Mouse (Mus musculus): ENCODE measurements around the gene Zar1l. TPM values are rescaled to one million over a fixed set of nuclear protein-coding genes. Genes with fewer than 3 reads are reported as not detected.

Zar1l gene
- polyA plus RNA-seq, 1 experiment from 2014 or later: not detected

DNA sequence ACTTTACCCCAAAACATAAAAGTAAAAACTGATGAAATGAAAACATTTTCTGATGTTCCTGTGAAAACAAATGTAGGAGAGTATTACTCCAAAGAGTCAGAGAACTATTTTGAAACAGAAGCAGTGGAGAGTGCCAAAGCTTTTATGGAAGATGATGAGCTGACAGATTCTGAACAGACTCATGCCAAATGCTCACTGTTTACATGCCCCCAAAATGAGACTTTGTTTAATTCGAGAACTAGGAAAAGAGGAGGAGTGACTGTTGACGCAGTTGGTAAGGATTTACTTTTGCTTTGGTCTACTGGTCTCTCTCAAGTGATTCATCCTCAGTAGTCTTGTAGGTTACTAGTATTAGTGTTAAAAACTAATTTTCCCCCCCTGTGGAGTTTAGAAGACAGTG lies 25.2 kb upstream of the Zar1l start:
- H3K4me3 ChIP-seq (ENCODE audit: low read depth, low read length): no peak overlapping the region
- H3K4me2 ChIP-seq (ENCODE audit: low read depth, low read length): no peak overlapping the region
- WGBS (ENCODE audit: insufficient replicate concordance): 88% methylated on average over 2 of the region's 2 CpGs
- H3K27ac ChIP-seq (ENCODE audit: low read length): no peak overlapping the region
- no peaks in the 10 kb centered on the region for H3K27me3 ChIP-seq (ENCODE audit: control insufficient read depth, insufficient read depth, low read depth, low read length)
- H3K4me1 ChIP-seq (ENCODE audit: control insufficient read depth, low read depth, low read length): no peaks in the 10 kb centered on the region
- H3K36me3 ChIP-seq (ENCODE audit: control insufficient read depth, insufficient read depth): peaks cover 17% of the 10 kb centered on the region
- ATAC-seq (ENCODE audit: low read depth): no peak
- peaks cover 2% of the 10 kb centered on the region; the same call in 1 of the 2 replicates for H3K9me3 ChIP-seq (replicated peaks; ENCODE audit: control insufficient read depth, low read length)
- no peak overlapping the region for H3K9ac ChIP-seq (ENCODE audit: low read depth, low read length)

GRCm38 (mm10) chr5:150541302-150541701 lies 23.3 kb upstream of the Zar1l start:
- Histone ChIP-seq H3K4me2 (ENCODE audit: low read depth, low read length) (no peak overlapping the region), H3K9me3 (replicated peaks; ENCODE audit: control insufficient read depth, low read length) (peaks cover 2% of the 10 kb centered on the region; the same call in 1 of the 2 replicates), H3K36me3 (ENCODE audit: control insufficient read depth, insufficient read depth) (peaks cover 27% of the 10 kb centered on the region), H3K27ac (ENCODE audit: low read length) (no peak overlapping the region), H3K9ac (ENCODE audit: low read depth, low read length) (no peak overlapping the region), H3K27me3 (ENCODE audit: control insufficient read depth, insufficient read depth, low read depth, low read length) (no peaks in the 10 kb centered on the region), H3K4me3 (ENCODE audit: low read depth, low read length) (no peak overlapping the region), H3K4me1 (ENCODE audit: control insufficient read depth, low read depth, low read length) (no peaks in the 10 kb centered on the region)
- 94% methylated on average over 1 of the region's 1 CpGs for WGBS (ENCODE audit: insufficient replicate concordance)
- ATAC-seq (ENCODE audit: low read depth): no peak

DNA sequence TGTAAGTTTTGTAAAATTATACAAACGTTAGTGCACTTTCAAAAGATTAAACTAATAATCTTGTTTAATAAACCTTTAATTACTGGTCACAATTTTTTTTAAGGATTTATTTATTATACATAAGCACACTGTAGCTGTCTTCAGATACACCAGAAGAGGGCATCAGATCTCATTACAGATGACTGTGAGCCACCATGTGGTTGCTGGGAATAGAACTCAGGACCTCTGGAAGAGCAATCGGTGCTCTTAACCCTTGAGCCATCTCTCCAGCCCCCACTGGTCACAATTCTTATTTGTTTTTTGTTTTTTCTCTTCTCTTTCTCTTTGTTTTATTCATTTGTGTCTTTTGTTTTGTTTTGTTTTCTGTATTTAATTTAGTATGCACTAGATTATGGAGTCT lies 7.3 kb upstream of the Zar1l start:
- H3K9me3 ChIP-seq (replicated peaks; ENCODE audit: control insufficient read depth, low read length): no peaks in the 10 kb centered on the region
- no peak overlapping the region for H3K4me3 ChIP-seq (ENCODE audit: low read depth, low read length)
- no peak overlapping the region for H3K9ac ChIP-seq (ENCODE audit: low read depth, low read length)
- peaks cover 3% of the 10 kb centered on the region for H3K36me3 ChIP-seq (ENCODE audit: control insufficient read depth, insufficient read depth)
- no peak for ATAC-seq (ENCODE audit: low read depth)
- peaks cover 19% of the 10 kb centered on the region for H3K4me1 ChIP-seq (ENCODE audit: control insufficient read depth, low read depth, low read length)
- no peak overlapping the region for H3K27ac ChIP-seq (ENCODE audit: low read length)
- WGBS (ENCODE audit: insufficient replicate concordance): 75% methylated on average over 2 of the region's 2 CpGs
- no peaks in the 10 kb centered on the region for H3K27me3 ChIP-seq (ENCODE audit: control insufficient read depth, insufficient read depth, low read depth, low read length)
- no peak overlapping the region for H3K4me2 ChIP-seq (ENCODE audit: low read depth, low read length)

GRCm38 (mm10) chr5:150522867-150523234 lies 4.9 kb upstream of the Zar1l start:
- H3K4me1 ChIP-seq (ENCODE audit: control insufficient read depth, low read depth, low read length): peaks cover 15% of the 10 kb centered on the region
- peak overlapping the region; percentile 88 for H3K4me3 ChIP-seq (ENCODE audit: low read depth, low read length)
- peak overlapping the region; percentile 79 for H3K27ac ChIP-seq (ENCODE audit: low read length)
- H3K27me3 ChIP-seq (ENCODE audit: control insufficient read depth, insufficient read depth, low read depth, low read length): no peaks in the 10 kb centered on the region
- peak overlapping the region; percentile 95 for H3K9ac ChIP-seq (ENCODE audit: low read depth, low read length)
- H3K9me3 ChIP-seq (replicated peaks; ENCODE audit: control insufficient read depth, low read length): no peaks in the 10 kb centered on the region
- H3K36me3 ChIP-seq (ENCODE audit: control insufficient read depth, insufficient read depth): 0 out of 2 replicates have a peak, but pooled peaks cover 3% of the 10 kb centered on the region
- H3K4me2 ChIP-seq (ENCODE audit: low read depth, low read length): peak overlapping the region; percentile 79
- 4% methylated on average over 11 of the region's 11 CpGs for WGBS (ENCODE audit: insufficient replicate concordance)
- peak; percentile 54 for ATAC-seq (ENCODE audit: low read depth)

- peak within 1 kb of the TSS; percentile 79 for H3K4me2 ChIP-seq (ENCODE audit: low read depth, low read length)
- no peaks in the 10 kb centered on the region for H3K27me3 ChIP-seq (ENCODE audit: control insufficient read depth, insufficient read depth, low read depth, low read length)
- H3K27ac ChIP-seq (ENCODE audit: low read length): peak within 1 kb of the TSS; percentile 79
- peak within 1 kb of the TSS; percentile 95 for H3K9ac ChIP-seq (ENCODE audit: low read depth, low read length)
- 4% methylated on average over 63 of the region's 63 CpGs for WGBS (ENCODE audit: insufficient replicate concordance)
- peak within 1 kb of the TSS; percentile 88 for H3K4me3 ChIP-seq (ENCODE audit: low read depth, low read length)
- ATAC-seq (ENCODE audit: low read depth): peak; percentile 95
- peaks cover 15% of the 10 kb centered on the region for H3K4me1 ChIP-seq (ENCODE audit: control insufficient read depth, low read depth, low read length)
- 0 out of 2 replicates have a peak, but pooled peaks cover 3% of the 10 kb centered on the region for H3K36me3 ChIP-seq (ENCODE audit: control insufficient read depth, insufficient read depth)
- H3K9me3 ChIP-seq (replicated peaks; ENCODE audit: control insufficient read depth, low read length): no peaks in the 10 kb centered on the region
Observed at GRCm38 (mm10) chr5:150521937-150522866, 4.2 kb upstream of the Zar1l start, which contains the start of gene Brca2. Brca2 (plus strand) TSS chr5:150522630.

- 76% methylated on average over 1 of the region's 1 CpGs for WGBS (ENCODE audit: insufficient replicate concordance)
- Histone ChIP-seq H3K9me3 (replicated peaks; ENCODE audit: control insufficient read depth, low read length) (no peaks in the 10 kb centered on the region), H3K9ac (ENCODE audit: low read depth, low read length) (no peak overlapping the region), H3K36me3 (ENCODE audit: control insufficient read depth, insufficient read depth) (no peaks in the 10 kb centered on the region), H3K4me2 (ENCODE audit: low read depth, low read length) (no peak overlapping the region), H3K27ac (ENCODE audit: low read length) (no peak overlapping the region), H3K4me3 (ENCODE audit: low read depth, low read length) (no peak overlapping the region), H3K27me3 (ENCODE audit: control insufficient read depth, insufficient read depth, low read depth, low read length) (no peaks in the 10 kb centered on the region), H3K4me1 (ENCODE audit: control insufficient read depth, low read depth, low read length) (peaks cover 12% of the 10 kb centered on the region)
- ATAC-seq (ENCODE audit: low read depth): no peak
Observed at GRCm38 (mm10) chr5:150519551-150519950, 1.6 kb upstream of the Zar1l start.

DNA sequence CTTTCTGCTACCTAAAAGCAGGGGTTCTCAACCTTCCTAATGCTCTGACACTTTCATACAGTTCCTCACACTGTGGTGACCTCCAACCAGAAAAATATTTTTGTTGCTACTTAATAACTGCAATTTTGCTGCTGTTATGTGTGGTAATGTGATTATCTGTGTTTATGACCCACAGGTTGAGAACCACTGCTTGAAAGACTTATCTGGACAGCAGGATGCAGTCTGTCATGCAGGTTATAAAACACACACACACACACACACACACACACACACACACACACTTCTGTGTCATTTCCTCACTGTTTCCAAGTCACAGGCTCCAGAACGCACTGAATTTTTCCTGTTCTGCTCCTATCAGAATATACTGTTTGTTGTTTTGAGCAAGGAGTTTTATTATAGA lies 3.9 kb downstream of the Zar1l start:
- Histone ChIP-seq H3K4me2 (ENCODE audit: low read depth, low read length) (no peak overlapping the region), H3K9ac (ENCODE audit: low read depth, low read length) (no peak overlapping the region), H3K4me1 (ENCODE audit: control insufficient read depth, low read depth, low read length) (no peaks in the 10 kb centered on the region), H3K36me3 (ENCODE audit: control insufficient read depth, insufficient read depth) (no peaks in the 10 kb centered on the region), H3K9me3 (replicated peaks; ENCODE audit: control insufficient read depth, low read length) (no peaks in the 10 kb centered on the region), H3K4me3 (ENCODE audit: low read depth, low read length) (no peak overlapping the region), H3K27me3 (ENCODE audit: control insufficient read depth, insufficient read depth, low read depth, low read length) (no peaks in the 10 kb centered on the region), H3K27ac (ENCODE audit: low read length) (no peak overlapping the region)
- WGBS (ENCODE audit: insufficient replicate concordance): 65% methylated on average over 1 of the region's 1 CpGs
- ATAC-seq (ENCODE audit: low read depth): no peak

- Histone ChIP-seq H3K4me1 (ENCODE audit: control insufficient read depth, low read depth, low read length) (no peaks in the 10 kb centered on the region), H3K36me3 (ENCODE audit: control insufficient read depth, insufficient read depth) (no peaks in the 10 kb centered on the region), H3K4me3 (ENCODE audit: low read depth, low read length) (no peak overlapping the region), H3K27me3 (ENCODE audit: control insufficient read depth, insufficient read depth, low read depth, low read length) (no peaks in the 10 kb centered on the region), H3K27ac (ENCODE audit: low read length) (no peak overlapping the region), H3K9ac (ENCODE audit: low read depth, low read length) (no peak overlapping the region), H3K4me2 (ENCODE audit: low read depth, low read length) (no peak overlapping the region), H3K9me3 (replicated peaks; ENCODE audit: control insufficient read depth, low read length) (no peaks in the 10 kb centered on the region)
- ATAC-seq (ENCODE audit: low read depth): no peak
- 71% methylated on average over 4 of the region's 4 CpGs for WGBS (ENCODE audit: insufficient replicate concordance)
Observed at GRCm38 (mm10) chr5:150513264-150513663, 4.7 kb downstream of the Zar1l start.

Measured in liver, embryonic 16.5 days (tissue).